Mouse (Mus musculus): ENCODE measurements around the gene Tssc4.

Gene Tssc4

GRCm38 (mm10) chr7:143068882-143069591 is at the start of gene Tssc4:
Gene Tssc4 (plus strand): TSS chr7:143069249.
- DNase-seq (ENCODE audit: low spot score in 2 of 2) = peak; percentile 99

GRCm38 (mm10) chr7:143020040-143020439 is 49.0 kb upstream of the Tssc4 start:
- no peak for DNase-seq (ENCODE audit: low spot score in 2 of 2)

GRCm38 (mm10) chr7:143020764-143021163 is 48.3 kb upstream of the Tssc4 start:
- no peak for DNase-seq (ENCODE audit: low spot score in 2 of 2)

- no peak for DNase-seq (ENCODE audit: low spot score in 2 of 2)
Observed at GRCm38 (mm10) chr7:143021356-143022164, 47.5 kb upstream of the Tssc4 start.

- DNase-seq (ENCODE audit: low spot score in 2 of 2) = no peak
Observed at GRCm38 (mm10) chr7:143023499-143023898, 45.5 kb upstream of the Tssc4 start.

GRCm38 (mm10) chr7:143024293-143024692 is 44.8 kb upstream of the Tssc4 start:
- DNase-seq (ENCODE audit: low spot score in 2 of 2) = no peak

GRCm38 (mm10) chr7:143025496-143025895 is 43.6 kb upstream of the Tssc4 start:
- no peak for DNase-seq (ENCODE audit: low spot score in 2 of 2)

GRCm38 (mm10) chr7:143027196-143027595 is 41.9 kb upstream of the Tssc4 start:
- no peak for DNase-seq (ENCODE audit: low spot score in 2 of 2)

- DNase-seq (ENCODE audit: low spot score in 2 of 2) = no peak
Observed at GRCm38 (mm10) chr7:143031816-143032215, 37.2 kb upstream of the Tssc4 start.

- peak in 1 of 2 experiments; percentile 35 for DNase-seq (ENCODE audit: low spot score in 2 of 2)
Observed at GRCm38 (mm10) chr7:143033581-143033980, 35.5 kb upstream of the Tssc4 start.

GRCm38 (mm10) chr7:143034112-143034511 is 34.9 kb upstream of the Tssc4 start:
- DNase-seq (ENCODE audit: low spot score in 2 of 2) = no peak

GRCm38 (mm10) chr7:143034519-143035450 is 34.3 kb upstream of the Tssc4 start:
- DNase-seq (ENCODE audit: low spot score in 2 of 2) = no peak

- no peak for DNase-seq (ENCODE audit: low spot score in 2 of 2)
Observed at GRCm38 (mm10) chr7:143036787-143037186, 32.3 kb upstream of the Tssc4 start.

GRCm38 (mm10) chr7:143037306-143037705 is 31.7 kb upstream of the Tssc4 start:
- no peak for DNase-seq (ENCODE audit: low spot score in 2 of 2)

- DNase-seq (ENCODE audit: low spot score in 2 of 2) = no peak
Observed at GRCm38 (mm10) chr7:143038174-143038931, 30.7 kb upstream of the Tssc4 start.

GRCm38 (mm10) chr7:143040561-143040960 is 28.5 kb upstream of the Tssc4 start:
- DNase-seq (ENCODE audit: low spot score in 2 of 2) = no peak

GRCm38 (mm10) chr7:143041138-143041822 is 27.8 kb upstream of the Tssc4 start:
- no peak for DNase-seq (ENCODE audit: low spot score in 2 of 2)

- DNase-seq (ENCODE audit: low spot score in 2 of 2) = no peak
Observed at GRCm38 (mm10) chr7:143042089-143042488, 27.0 kb upstream of the Tssc4 start.

GRCm38 (mm10) chr7:143042897-143043300 is 26.1 kb upstream of the Tssc4 start:
- DNase-seq (ENCODE audit: low spot score in 2 of 2) = no peak

- no peak for DNase-seq (ENCODE audit: low spot score in 2 of 2)
Observed at GRCm38 (mm10) chr7:143044049-143044825, 24.8 kb upstream of the Tssc4 start.
